Mouse (Mus musculus) heart, postnatal 36 days (tissue): ENCODE data around the gene Elmod3. TPM values are rescaled to one million over a fixed set of nuclear protein-coding genes. Genes with fewer than 3 reads are reported as not detected.

Source experiments
- DNase-seq, 2 experiments: peaks; one replicate each; pipeline ENCODE4 v3.0.0; 2021 to 2022
- intact Hi-C: fragments of 180-260 bp; cut with DNase I; formaldehyde crosslinking; loops from one replicate; pipeline ENCODE4 v1.15.1; 2025
- total RNA-seq, 2 experiments: library from RNA; stranded (reverse); gene quantifications; 2 replicates each; pipeline ENCODE4 v1.2.3; 2021

Elmod3 gene
- total RNA-seq, 2 experiments from 2014 or later, result 13.8 to 20.0 TPM

- DNase-seq, result no peak
- intact Hi-C loops, result no loop called here
These were observed 16.4 kb downstream of the Elmod3 start for GRCm38 (mm10) chr6:72581625-72582382.

DNA sequence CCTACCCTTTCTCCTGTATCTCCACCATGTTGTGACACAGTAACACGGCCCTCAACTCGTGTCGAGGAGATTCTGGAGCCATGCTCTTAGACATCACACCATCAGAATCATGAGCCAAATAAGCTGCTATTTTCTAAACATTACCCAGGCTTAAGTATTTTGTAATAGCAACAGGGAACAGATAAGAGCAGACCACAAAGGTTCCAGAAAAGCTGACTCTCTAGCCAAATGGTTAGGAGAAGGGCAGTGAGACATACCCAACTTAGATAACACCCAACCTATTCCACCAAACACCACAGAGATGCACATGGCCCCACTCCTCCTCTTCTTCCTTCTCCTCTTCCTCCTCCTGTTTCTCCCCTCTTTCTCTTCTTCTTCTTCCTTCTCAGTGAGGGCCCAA, 22.2 kb downstream of the Elmod3 start:
- no peak for DNase-seq
- intact Hi-C loops, result no loop called here

GRCm38 (mm10) chr6:72571826-72572225, 26.4 kb downstream of the Elmod3 start:
- DNase-seq, result no peak
- intact Hi-C loops, result loop anchor here (2.0 kb wide), 1 partner anchor 27 kb away; the partner anchor contains the start of genes Elmod3 and Retsat

DNA sequence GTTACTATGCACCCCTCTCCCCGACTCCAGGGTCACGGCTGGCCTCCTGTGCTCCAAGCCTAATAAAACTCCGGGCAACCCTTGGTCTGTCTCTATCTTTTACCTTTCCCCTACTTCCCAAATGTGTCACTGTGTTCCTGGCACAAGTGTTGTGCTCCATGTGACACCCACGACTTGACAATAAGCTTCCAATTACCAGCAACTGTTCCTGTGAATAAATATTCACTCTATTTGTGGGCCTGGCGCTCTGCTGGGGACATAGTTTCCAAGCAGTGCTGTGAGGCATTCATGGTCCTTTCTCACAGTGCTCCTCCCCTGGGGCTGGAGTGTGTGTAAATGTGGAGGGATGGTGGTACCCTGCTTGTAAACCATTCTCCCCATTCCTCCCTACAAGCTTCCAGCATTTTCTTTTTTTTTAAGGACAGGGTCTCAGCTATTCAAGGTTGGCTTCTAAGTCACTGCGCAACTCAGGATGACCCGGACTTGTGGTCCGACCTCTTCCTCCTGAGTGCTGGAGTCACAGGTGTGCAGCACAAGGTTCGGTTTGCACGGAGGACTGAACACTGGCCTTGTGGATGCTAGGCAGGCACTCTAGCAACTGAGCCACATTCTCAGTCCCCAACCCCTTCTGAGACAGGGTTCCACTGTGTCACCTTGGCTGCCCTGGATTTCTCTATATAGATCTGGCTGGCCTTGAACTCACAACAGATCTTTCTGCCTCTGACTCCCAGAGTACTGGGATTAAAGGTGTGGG, 27.4 kb downstream of the Elmod3 start:
- intact Hi-C loops, result loop anchor here (2.0 kb wide), 1 partner anchor 28 kb away; the partner anchor contains the start of genes Elmod3 and Retsat
- DNase-seq, result peak in 1 of 2 experiments; percentile 29

DNA sequence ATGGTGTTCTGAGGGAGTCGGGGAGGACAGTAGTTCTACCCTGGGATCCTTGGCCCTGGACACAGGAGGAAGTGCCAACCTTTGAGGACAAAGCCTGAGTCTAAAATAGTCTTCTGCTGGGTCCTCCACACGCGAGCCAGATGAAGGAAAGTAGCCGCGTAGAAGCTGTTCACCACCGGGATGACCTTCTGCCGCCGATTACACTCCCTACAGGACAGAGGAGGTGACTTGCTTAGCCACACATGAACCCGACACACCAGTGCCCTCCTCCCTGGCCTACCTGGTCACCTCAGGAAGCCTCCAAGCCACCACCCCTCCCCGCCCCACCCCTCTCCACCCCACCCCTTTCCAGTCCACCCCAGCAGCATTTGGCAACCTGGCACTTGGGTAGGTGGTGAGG, 29.5 kb downstream of the Elmod3 start:
- DNase-seq, result no peak
- intact Hi-C loops, result no loop called here

DNA sequence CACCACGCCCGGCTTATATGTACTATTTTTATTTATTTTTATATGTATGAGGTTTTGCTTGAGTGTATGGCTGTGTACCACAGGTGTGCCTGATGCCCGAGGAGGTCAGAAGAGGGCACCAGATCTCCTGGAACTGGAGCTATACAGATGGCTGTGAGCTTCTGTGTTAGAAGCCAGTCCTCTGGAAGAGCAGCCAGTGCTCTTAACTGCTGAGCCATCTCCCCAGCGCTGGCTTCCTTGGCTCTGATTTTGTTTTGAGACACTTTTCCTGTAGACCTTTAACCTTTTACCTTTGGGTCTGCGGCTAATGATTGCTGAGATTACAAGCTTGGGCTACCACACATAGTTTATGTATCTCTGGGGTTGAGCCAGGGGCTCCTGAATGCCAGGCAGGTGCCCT, 30.7 kb downstream of the Elmod3 start:
- intact Hi-C loops, result no loop called here
- no peak for DNase-seq

- DNase-seq, result peak; percentile 91 to 92
These were observed 32.2 kb downstream of the Elmod3 start for GRCm38 (mm10) chr6:72566044-72566443.

GRCm38 (mm10) chr6:72565506-72565905, 32.7 kb downstream of the Elmod3 start:
- intact Hi-C loops, result no loop called here
- no peak for DNase-seq

More at GRCm38 (mm10) chr6:72566044-72566443, 32.2 kb downstream of the Elmod3 start:
- intact Hi-C loops, result loop anchor here (1.0 kb wide), 2 partner anchors 31 to 138 kb away; no protein-coding TSS in a partner anchor

DNA sequence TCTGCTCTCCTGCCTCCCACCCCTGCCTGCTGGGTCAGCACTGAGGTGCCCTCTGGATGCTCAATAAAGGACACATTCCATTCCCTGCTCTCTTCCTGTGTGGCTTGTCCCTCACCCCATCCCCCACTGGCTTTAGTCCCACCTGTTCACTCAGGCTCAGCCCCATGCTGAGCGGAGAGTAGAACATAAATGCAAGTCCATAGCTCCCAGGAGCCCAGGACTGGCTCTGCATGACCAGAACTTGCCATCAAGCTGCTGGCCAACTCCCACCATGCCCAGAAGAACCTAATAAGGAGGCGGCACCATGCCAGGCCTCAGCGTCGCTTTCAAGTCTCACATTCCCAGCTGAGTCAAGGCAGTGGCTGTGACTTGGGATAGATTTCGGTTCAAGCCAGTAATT, 35.3 kb downstream of the Elmod3 start:
- intact Hi-C loops, result no loop called here
- no peak for DNase-seq

- intact Hi-C loops, result no loop called here
- no peak for DNase-seq
These were observed 35.7 kb downstream of the Elmod3 start for GRCm38 (mm10) chr6:72562486-72562885.

DNA sequence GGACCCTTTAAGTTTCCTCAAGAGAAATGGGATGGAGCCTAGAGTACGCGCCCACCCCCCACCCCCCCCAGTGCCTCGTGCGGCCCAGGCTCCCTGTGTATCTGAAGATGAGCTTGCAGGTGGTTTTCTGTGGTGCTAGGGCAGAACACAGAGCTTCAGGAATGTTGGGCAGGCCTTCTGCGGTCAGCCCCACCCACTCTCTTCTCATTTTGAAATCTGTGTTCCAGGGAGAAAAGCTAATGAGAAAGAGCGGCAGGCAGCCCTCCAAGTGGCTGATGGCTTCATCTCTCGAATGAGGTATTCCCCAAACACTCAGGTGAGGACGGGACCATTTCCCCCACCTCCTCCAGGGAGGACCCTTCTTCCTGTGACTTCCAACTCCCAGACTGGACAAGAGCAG, 37.4 kb downstream of the Elmod3 start:
- no peak for DNase-seq
- intact Hi-C loops, result no loop called here

- intact Hi-C loops, result no loop called here
These were observed 45.2 kb downstream of the Elmod3 start for GRCm38 (mm10) chr6:72553079-72553412.

DNA sequence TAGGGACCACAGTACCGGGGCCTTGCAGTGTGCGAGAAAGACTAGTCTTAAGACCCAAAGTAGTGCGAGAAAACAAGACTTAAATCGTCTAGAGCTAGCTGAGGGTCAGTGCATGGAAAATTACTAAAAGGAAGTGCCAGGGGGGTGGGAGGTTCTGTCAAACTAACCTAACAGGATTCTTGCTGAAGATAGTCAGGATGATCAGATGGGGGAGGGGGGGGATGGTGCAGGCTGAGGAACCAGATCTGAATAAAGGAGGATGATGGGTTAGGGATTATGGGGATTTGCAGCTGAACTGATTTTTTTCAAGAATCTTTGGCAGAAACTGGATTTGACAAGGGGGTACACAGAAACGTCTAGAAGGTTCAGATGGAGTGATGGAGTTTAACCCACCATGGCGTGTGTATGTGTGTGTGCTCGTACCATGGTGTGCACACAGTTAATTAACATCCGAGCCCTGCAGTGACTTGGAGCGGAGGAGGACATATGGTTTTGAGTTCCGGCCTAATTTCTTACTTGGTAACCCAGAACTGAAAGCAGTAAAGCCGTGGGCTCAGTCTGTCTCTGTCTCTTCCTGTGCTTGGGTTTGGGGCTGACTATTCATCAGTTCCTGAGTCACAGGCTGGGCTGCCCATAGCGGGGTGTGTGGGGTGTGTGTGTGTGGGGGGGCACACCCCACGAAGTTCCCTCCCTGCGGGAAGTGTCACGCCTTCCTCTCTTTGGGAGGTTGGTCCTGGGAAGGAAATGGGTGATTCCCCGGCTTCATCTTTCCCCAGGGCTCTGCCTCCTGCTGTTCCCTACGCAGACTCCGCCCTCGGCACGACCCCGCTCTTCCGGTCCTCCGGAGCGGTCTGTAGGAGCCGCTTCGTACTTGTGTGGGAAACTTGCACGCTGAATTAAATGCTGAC, 45.8 kb downstream of the Elmod3 start:
- DNase-seq, result peak; percentile 66 to 76
- intact Hi-C loops, result no loop called here

More at GRCm38 (mm10) chr6:72553079-72553412, 45.2 kb downstream of the Elmod3 start:
- no peak for DNase-seq

- intact Hi-C loops, result no loop called here
- no peak for DNase-seq
These were observed 47.6 kb downstream of the Elmod3 start for GRCm38 (mm10) chr6:72550503-72551100.

DNA sequence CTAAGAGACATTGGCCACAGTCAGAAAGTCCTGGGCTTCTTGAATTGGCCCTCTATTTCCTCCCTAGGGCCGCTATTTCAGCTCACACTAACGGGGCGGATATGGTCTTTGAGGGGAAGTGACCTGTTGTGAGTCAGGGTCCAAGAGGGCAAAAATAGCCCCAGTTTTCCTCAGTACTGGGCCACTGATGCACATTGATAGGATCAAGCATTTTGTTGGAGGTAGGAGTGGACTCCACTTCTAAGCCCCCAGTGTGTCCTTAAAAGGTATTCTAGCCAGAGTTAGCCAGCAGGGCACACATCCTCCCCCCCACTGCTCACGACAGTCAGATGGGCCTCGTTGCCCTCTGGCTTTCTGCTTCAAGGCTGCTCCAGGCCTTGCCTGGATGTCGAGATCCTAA, 48.2 kb downstream of the Elmod3 start:
- no peak for DNase-seq
- intact Hi-C loops, result no loop called here

DNA sequence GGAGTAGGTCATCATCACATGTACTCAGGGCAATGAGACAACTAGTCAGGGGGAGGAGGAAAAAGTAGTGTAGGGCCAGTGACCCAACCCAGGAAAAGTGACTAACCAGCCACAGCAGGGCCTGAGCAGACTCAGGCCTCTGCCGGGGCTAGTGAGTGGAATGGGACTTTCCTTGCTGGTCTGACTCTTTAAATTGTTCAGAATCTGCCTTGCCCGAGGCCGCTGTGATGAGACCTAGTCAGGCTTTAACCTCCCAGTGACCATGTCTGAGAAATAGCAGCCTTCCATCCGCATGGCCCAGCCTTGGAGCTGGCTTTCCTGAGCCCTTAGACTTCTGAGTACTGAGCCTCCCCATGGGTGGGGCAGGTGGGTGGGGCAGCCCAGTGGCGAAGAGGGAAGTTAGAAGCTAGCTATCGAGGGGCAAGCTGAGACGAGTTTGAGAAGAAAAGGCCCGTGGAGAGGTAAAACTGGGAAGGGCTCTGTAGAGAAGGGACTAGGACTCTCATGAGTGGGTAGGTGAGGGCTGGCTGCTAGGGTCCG, 49.1 kb downstream of the Elmod3 start:
- DNase-seq, result peak; percentile 55 to 61
- intact Hi-C loops, result no loop called here

GRCm38 (mm10) chr6:72547862-72548261, 50.4 kb downstream of the Elmod3 start:
- intact Hi-C loops, result no loop called here
- no peak for DNase-seq

GRCm38 (mm10) chr6:72547121-72547520, 51.1 kb downstream of the Elmod3 start:
- intact Hi-C loops, result no loop called here

DNA sequence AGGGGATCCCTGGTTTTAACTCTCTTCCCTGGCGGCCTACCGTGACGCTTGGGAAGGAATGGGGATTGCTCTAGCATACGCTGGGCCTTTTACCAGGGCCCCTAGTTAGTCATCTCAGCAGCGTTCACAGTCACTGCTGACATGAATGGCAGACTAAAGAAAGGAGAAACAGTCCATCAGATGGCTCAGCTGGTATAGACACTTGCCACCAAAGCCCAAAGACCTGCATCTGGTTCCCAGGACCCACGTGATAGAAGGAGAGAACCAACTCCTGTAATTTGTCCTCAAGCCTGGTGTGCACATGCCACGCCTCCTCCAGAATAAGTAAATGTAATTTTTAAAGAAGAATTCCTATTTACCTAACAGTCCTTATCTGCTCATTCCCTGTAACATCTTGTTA, 52.8 kb downstream of the Elmod3 start:
- intact Hi-C loops, result no loop called here
- DNase-seq, result no peak

More at GRCm38 (mm10) chr6:72547121-72547520, 51.1 kb downstream of the Elmod3 start:
- no peak for DNase-seq
